Mouse (Mus musculus) kidney, adult 2 months (tissue): Measurements from ENCODE around the gene Capza1.

Experiments
- CTCF ChIP-seq: fragments of 200-500 bp; conservative IDR thresholded peaks from 2 replicates; pipeline ENCODE4 v1.5.1; 2011; ENCODE audit warnings: low read depth, mild to moderate bottlenecking, control low read depth, low read length, moderate library complexity, mixed read lengths; ENCODE audit not compliant: insufficient read depth, insufficient read length
- POLR2A ChIP-seq: fragments of 200-500 bp; IDR thresholded peaks from one replicate; pipeline ENCODE4 v1.6.1; 2011; ENCODE audit warnings: low read depth, low read length, control low read depth

DNA sequence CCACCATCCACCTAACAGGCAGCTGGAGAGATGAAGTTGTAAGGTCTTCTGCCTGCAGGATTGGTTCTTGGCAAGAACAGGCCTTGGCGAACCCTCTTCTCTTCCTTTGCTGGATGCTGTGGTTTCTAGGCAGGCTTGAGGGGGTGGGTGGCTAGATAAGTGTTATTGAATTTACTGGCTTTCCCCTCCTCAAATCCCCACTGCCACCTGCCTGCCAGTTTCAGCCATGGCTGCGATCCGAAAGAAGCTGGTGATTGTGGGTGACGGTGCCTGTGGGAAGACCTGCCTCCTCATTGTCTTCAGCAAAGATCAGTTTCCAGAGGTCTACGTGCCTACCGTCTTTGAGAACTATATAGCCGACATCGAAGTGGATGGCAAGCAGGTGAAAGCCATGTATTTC lies 72.6 kb downstream of the Capza1 start:
- TF ChIP-seq POLR2A, result no peak
- no peak for TF ChIP-seq CTCF
